Mouse (Mus musculus): ENCODE results near the gene Rnf145.

Rnf145 gene

GRCm38 (mm10) chr11:44512044-44513025 lies 6.4 kb upstream of the Rnf145 start:
- no peak for DNase-seq

GRCm38 (mm10) chr11:44513026-44513422 lies 5.7 kb upstream of the Rnf145 start:
- no peak for DNase-seq

GRCm38 (mm10) chr11:44514666-44515065 lies 4.1 kb upstream of the Rnf145 start:
- DNase-seq: no peak

- DNase-seq: no peak
These were observed 2.4 kb upstream of the Rnf145 start for GRCm38 (mm10) chr11:44516362-44516761.

- no peak for DNase-seq
These were observed 1.0 kb upstream of the Rnf145 start for GRCm38 (mm10) chr11:44517561-44518280.

- peak; percentile 62 for DNase-seq
These were observed 559 bp downstream of the Rnf145 start for GRCm38 (mm10) chr11:44519096-44519949.

GRCm38 (mm10) chr11:44519950-44520761 lies 1.4 kb downstream of the Rnf145 start:
- peak; percentile 91 for DNase-seq

- no peak for DNase-seq
These were observed 3.8 kb downstream of the Rnf145 start for GRCm38 (mm10) chr11:44522594-44522993.

GRCm38 (mm10) chr11:44525765-44526164 lies 7.0 kb downstream of the Rnf145 start:
- DNase-seq: no peak

- DNase-seq: no peak
These were observed 8.0 kb downstream of the Rnf145 start for GRCm38 (mm10) chr11:44526654-44527263.

- no peak for DNase-seq
These were observed 9.9 kb downstream of the Rnf145 start for GRCm38 (mm10) chr11:44528560-44529199.

- DNase-seq: peak; percentile 59
These were observed 10.4 kb downstream of the Rnf145 start for GRCm38 (mm10) chr11:44529200-44529599.

GRCm38 (mm10) chr11:44529716-44530115 lies 11.0 kb downstream of the Rnf145 start:
- DNase-seq: no peak

GRCm38 (mm10) chr11:44530382-44530781 lies 11.6 kb downstream of the Rnf145 start:
- DNase-seq: no peak

- DNase-seq: no peak
These were observed 12.1 kb downstream of the Rnf145 start for GRCm38 (mm10) chr11:44530867-44531266.

- DNase-seq: no peak
These were observed 12.9 kb downstream of the Rnf145 start for GRCm38 (mm10) chr11:44531617-44532016.

GRCm38 (mm10) chr11:44532846-44533781 lies 14.3 kb downstream of the Rnf145 start:
- DNase-seq: no peak

- DNase-seq: no peak
These were observed 16.4 kb downstream of the Rnf145 start for GRCm38 (mm10) chr11:44534999-44535750.

- DNase-seq: no peak
These were observed 18.6 kb downstream of the Rnf145 start for GRCm38 (mm10) chr11:44537403-44537802.
